Mouse (Mus musculus): ENCODE data around the gene Drp2. TPM values are rescaled to one million over a fixed set of nuclear protein-coding genes. Genes with fewer than 3 reads are reported as not detected.
A peak's percentile ranks its signal among the peaks of the same experiment; 100 is the strongest.

Drp2 gene
- polyA plus RNA-seq (2014; fragmentation: Nextera tagmentation; extraction: Ambion mirVana): 3.1 and 3.2 TPM in 2 replicates

DNA sequence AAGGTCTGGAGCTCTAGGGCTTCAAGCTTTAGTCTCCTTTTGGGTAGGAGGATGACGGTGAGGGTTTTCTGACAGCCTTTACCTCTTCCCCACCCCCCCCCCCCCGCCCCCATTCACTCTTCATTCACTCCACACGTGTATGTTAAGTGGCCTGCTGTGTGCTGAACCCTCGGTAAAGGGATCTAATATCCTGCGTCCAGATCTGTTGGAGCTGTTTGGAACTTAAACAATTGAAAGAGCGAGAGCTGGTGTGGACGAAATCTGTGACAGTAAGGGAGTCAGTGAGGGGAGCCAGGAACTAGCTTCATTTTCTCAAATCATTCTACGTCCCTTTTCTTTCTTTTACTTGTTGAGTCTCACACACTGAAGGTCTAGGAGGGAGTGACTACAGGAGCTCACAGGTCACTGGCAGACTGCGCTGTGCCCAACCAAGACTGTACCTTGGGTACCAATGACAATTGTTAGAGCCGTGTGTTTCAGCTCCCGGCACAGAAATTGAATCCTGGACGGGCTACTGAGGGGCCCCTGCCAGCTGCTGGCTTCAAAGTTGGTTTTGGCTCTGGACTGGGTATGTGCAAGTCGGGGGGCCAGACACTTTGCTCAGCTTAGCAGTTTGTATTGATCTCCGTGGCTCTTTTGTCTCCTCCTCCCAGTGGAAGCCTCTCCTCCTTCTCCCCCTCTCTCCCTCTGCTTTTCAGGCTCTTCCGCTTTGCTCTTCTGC is at the start of gene Drp2:
Gene Drp2, plus strand, starts transcription at position 689 of the 721 bp plus-strand sequence.
- H3K9me3 ChIP-seq (replicated peaks; ENCODE audit: control insufficient read depth, low read length): no peaks in the 10 kb centered on the region
- H3K4me3 ChIP-seq (ENCODE audit: low read depth, low read length): peak within 1 kb of the TSS; percentile 17
- peak within 1 kb of the TSS; percentile 46 for H3K4me2 ChIP-seq (ENCODE audit: low read depth, low read length)
- H3K4me1 ChIP-seq (ENCODE audit: control insufficient read depth, insufficient read depth, low read length): no peaks in the 10 kb centered on the region
- 31% methylated on average over 14 of the region's 15 CpGs for WGBS
- no peak within 1 kb of the TSS for H3K27ac ChIP-seq (replicated peaks; ENCODE audit: low read depth, low read length)
- DNase-seq (ENCODE audit: low spot score) (peak; percentile 17), ATAC-seq (replicated peaks; ENCODE audit: insufficient number of reproducible peaks, low FRiP score, low TSS enrichment, low read depth) (peak; percentile 34; the same call in 1 of the 2 replicates)
- no peaks in the 10 kb centered on the region for H3K27me3 ChIP-seq (ENCODE audit: control insufficient read depth, insufficient read depth, low read length)
- H3K9ac ChIP-seq (replicated peaks; ENCODE audit: low read length): peak within 1 kb of the TSS; percentile 19
- no peaks in the 10 kb centered on the region for H3K36me3 ChIP-seq (replicated peaks; ENCODE audit: control insufficient read depth, insufficient read depth, low read depth, low read length)

DNA sequence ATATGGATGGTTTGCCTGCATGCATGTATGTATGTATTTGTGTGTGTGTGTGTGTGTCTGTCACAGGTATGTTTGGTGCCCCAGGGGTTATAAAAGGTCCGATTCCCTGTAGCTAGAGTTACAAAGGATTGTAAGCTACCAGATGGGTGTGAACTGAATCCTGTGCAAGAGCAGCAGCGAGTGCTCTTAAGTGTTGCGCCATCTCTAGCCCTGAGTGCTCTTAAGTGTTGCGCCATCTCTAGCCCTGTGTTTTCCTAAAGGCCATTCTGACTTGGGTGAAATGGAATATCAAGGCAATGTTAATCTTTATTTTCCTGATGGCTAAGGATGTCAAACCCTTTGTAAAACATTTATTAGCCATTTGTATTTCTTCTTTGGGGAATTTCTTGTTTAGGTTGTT is 45.0 kb upstream of the Drp2 start:
- no peak overlapping the region for H3K4me2 ChIP-seq (ENCODE audit: low read depth, low read length)
- no peaks in the 10 kb centered on the region for H3K4me1 ChIP-seq (ENCODE audit: control insufficient read depth, insufficient read depth, low read length)
- no peaks in the 10 kb centered on the region for H3K36me3 ChIP-seq (replicated peaks; ENCODE audit: control insufficient read depth, insufficient read depth, low read depth, low read length)
- DNase-seq (ENCODE audit: low spot score): no peak
- no peak overlapping the region for H3K4me3 ChIP-seq (ENCODE audit: low read depth, low read length)
- no peak overlapping the region for H3K9ac ChIP-seq (replicated peaks; ENCODE audit: low read length)
- H3K9me3 ChIP-seq (replicated peaks; ENCODE audit: control insufficient read depth, low read length): no peaks in the 10 kb centered on the region
- H3K27ac ChIP-seq (replicated peaks; ENCODE audit: low read depth, low read length): no peak overlapping the region
- H3K27me3 ChIP-seq (ENCODE audit: control insufficient read depth, insufficient read depth, low read length): no peaks in the 10 kb centered on the region
- 83% methylated on average over 4 of the region's 4 CpGs for WGBS
- ATAC-seq (replicated peaks; ENCODE audit: insufficient number of reproducible peaks, low FRiP score, low TSS enrichment, low read depth): no peak

DNA sequence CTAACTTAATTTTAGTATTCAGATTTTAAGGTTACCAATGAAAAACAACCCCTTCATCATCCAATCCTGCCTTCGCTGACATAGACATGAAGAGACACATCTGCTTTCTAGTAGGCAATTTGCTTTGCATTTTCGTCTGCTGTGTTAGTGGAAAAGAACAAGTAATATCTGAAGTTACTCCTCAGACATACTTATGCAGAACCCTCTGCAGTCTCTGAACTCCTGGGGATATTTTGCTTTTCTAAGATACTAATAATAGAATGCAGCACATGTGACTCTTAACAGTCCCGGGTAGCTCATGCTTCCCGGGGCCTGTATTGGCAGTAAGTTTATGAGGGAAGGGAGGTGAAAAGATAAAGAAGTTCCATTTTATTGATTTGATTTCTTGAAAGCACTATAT is 42.2 kb upstream of the Drp2 start:
- H3K9me3 ChIP-seq (replicated peaks; ENCODE audit: control insufficient read depth, low read length): no peaks in the 10 kb centered on the region
- no peak overlapping the region for H3K4me2 ChIP-seq (ENCODE audit: low read depth, low read length)
- H3K36me3 ChIP-seq (replicated peaks; ENCODE audit: control insufficient read depth, insufficient read depth, low read depth, low read length): no peaks in the 10 kb centered on the region
- WGBS: 93% methylated on average over 4 of the region's 4 CpGs
- ATAC-seq (replicated peaks; ENCODE audit: insufficient number of reproducible peaks, low FRiP score, low TSS enrichment, low read depth): no peak
- no peaks in the 10 kb centered on the region for H3K27me3 ChIP-seq (ENCODE audit: control insufficient read depth, insufficient read depth, low read length)
- DNase-seq (ENCODE audit: low spot score): no peak
- no peak overlapping the region for H3K4me3 ChIP-seq (ENCODE audit: low read depth, low read length)
- no peak overlapping the region for H3K9ac ChIP-seq (replicated peaks; ENCODE audit: low read length)
- no peak overlapping the region for H3K27ac ChIP-seq (replicated peaks; ENCODE audit: low read depth, low read length)
- H3K4me1 ChIP-seq (ENCODE audit: control insufficient read depth, insufficient read depth, low read length): no peaks in the 10 kb centered on the region

DNA sequence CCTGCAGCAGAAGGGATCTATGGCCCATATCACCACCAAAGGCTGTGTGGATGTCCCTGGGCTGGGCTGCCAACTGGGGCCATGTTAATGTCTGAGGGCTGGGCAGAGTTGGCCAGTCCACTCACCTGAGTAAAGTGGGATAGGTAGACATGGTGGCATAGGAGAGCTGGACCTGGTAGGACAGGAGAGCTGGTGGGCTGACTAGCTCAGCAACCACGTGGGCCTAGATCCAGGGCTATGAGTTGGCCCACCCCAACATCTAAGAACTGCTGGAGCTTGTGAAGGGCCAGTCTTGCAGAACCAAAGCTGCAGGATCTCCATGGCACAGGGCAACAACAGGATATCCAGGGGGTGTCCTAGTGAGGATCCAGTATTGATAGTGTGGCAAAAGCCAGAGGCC is 38.9 kb upstream of the Drp2 start:
- 86% methylated on average over 1 of the region's 1 CpGs for WGBS

DNA sequence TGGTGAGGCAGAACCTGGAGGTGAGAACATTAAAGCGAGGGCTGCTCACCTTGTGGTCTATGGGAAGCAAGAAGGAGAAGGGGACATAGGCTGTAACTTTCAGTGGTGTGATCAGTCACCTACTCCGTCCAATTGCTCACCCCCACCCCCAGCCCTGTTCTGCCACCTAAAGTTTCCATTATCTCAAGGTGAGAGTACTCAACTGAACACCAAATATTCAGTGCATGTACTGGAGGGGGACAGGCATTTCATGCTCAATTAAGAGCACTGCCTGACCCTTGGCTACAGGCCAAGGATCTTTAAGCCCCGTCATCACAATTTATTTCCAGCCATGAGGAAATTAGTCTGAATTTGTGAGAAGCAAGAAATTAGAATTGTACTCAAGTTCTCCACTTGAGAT is 37.8 kb upstream of the Drp2 start:
- H3K4me2 ChIP-seq (ENCODE audit: low read depth, low read length): no peak overlapping the region
- 88% methylated on average over 3 of the region's 3 CpGs for WGBS
- no peaks in the 10 kb centered on the region for H3K36me3 ChIP-seq (replicated peaks; ENCODE audit: control insufficient read depth, insufficient read depth, low read depth, low read length)
- H3K27me3 ChIP-seq (ENCODE audit: control insufficient read depth, insufficient read depth, low read length): no peaks in the 10 kb centered on the region
- H3K4me1 ChIP-seq (ENCODE audit: control insufficient read depth, insufficient read depth, low read length): no peaks in the 10 kb centered on the region
- H3K9me3 ChIP-seq (replicated peaks; ENCODE audit: control insufficient read depth, low read length): no peaks in the 10 kb centered on the region
- no peak for DNase-seq (ENCODE audit: low spot score)
- H3K4me3 ChIP-seq (ENCODE audit: low read depth, low read length): no peak overlapping the region
- no peak for ATAC-seq (replicated peaks; ENCODE audit: insufficient number of reproducible peaks, low FRiP score, low TSS enrichment, low read depth)
- no peak overlapping the region for H3K27ac ChIP-seq (replicated peaks; ENCODE audit: low read depth, low read length)
- H3K9ac ChIP-seq (replicated peaks; ENCODE audit: low read length): no peak overlapping the region

More for the DNA sequence above, 38.9 kb upstream of the Drp2 start:
- ATAC-seq (replicated peaks; ENCODE audit: insufficient number of reproducible peaks, low FRiP score, low TSS enrichment, low read depth) (no peak), DNase-seq (ENCODE audit: low spot score) (no peak)
- H3K36me3 ChIP-seq (replicated peaks; ENCODE audit: control insufficient read depth, insufficient read depth, low read depth, low read length): no peaks in the 10 kb centered on the region
- H3K27me3 ChIP-seq (ENCODE audit: control insufficient read depth, insufficient read depth, low read length): no peaks in the 10 kb centered on the region
- H3K9ac ChIP-seq (replicated peaks; ENCODE audit: low read length): no peak overlapping the region
- no peaks in the 10 kb centered on the region for H3K9me3 ChIP-seq (replicated peaks; ENCODE audit: control insufficient read depth, low read length)
- no peak overlapping the region for H3K4me2 ChIP-seq (ENCODE audit: low read depth, low read length)
- H3K27ac ChIP-seq (replicated peaks; ENCODE audit: low read depth, low read length): no peak overlapping the region
- H3K4me1 ChIP-seq (ENCODE audit: control insufficient read depth, insufficient read depth, low read length): no peaks in the 10 kb centered on the region
- no peak overlapping the region for H3K4me3 ChIP-seq (ENCODE audit: low read depth, low read length)

DNA sequence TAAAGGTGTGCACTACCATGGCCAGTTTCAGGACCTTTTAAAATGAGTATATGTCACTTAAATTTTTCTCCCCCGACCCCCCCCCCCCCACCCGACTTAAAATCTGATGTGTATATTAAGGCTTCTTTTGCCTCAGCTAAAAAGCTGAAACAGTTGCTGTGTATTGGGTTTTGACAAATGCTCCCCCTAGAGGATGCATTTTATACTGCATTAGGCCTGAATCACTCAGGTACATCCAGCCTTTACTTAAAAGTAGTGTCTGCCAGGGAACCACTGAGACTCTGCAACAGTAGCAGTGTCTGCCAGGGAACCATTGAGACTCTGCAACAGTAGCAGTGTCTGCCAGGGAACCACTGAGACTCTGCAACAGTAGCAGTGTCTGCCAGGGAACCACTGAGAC is 33.1 kb upstream of the Drp2 start:
- no peaks in the 10 kb centered on the region for H3K4me1 ChIP-seq (ENCODE audit: control insufficient read depth, insufficient read depth, low read length)
- DNase-seq (ENCODE audit: low spot score): peak; percentile 42
- no peak overlapping the region for H3K4me3 ChIP-seq (ENCODE audit: low read depth, low read length)
- no peak for ATAC-seq (replicated peaks; ENCODE audit: insufficient number of reproducible peaks, low FRiP score, low TSS enrichment, low read depth)
- no peaks in the 10 kb centered on the region for H3K36me3 ChIP-seq (replicated peaks; ENCODE audit: control insufficient read depth, insufficient read depth, low read depth, low read length)
- WGBS: 6% methylated on average over 2 of the region's 2 CpGs
- H3K4me2 ChIP-seq (ENCODE audit: low read depth, low read length): no peak overlapping the region
- H3K9me3 ChIP-seq (replicated peaks; ENCODE audit: control insufficient read depth, low read length): no peaks in the 10 kb centered on the region
- peaks cover 2% of the 10 kb centered on the region; the same call in 1 of the 2 replicates for H3K27me3 ChIP-seq (ENCODE audit: control insufficient read depth, insufficient read depth, low read length)
- no peak overlapping the region for H3K9ac ChIP-seq (replicated peaks; ENCODE audit: low read length)
- H3K27ac ChIP-seq (replicated peaks; ENCODE audit: low read depth, low read length): no peak overlapping the region

DNA sequence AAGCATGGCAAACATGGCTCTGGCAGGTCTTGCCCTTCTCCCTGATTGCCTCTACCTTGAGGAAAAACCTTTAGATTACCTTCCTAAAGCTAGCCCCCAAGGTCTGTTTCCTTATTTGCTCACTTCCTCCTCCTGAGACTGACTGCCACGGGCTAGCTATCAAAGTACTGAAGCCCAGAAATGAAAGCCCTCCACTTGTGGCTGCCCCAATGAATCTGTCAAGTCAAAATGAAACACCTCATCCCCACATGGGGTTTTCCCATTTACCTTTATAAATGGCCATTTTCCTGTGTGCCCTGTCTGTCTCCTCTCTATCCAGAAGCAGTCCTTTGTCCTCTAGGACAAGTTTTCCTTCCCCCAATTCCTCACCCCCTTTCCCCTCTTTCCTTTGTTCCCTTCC is 30.2 kb upstream of the Drp2 start:
- 53% methylated on average over 1 of the region's 1 CpGs for WGBS
- no peak overlapping the region for H3K9ac ChIP-seq (replicated peaks; ENCODE audit: low read length)

DNA sequence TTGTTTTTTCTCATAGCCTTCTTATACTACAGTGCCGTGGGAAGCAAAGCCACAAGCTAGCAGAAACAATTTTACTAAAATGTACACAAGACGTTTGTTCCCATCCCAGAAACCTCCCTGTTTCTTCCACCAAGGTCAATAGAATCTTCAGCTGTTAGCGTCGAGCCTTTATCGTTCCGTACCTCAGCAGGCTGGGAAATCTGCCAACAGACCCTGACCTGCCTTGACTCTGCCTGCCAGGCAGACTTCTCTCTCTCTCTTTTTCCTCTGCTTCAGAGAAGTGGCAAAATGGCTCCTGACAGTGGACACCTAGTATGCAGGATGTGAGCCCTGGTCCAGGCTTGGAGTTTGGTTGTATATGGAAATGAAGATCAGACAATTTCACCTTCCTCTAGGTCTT is 19.5 kb upstream of the Drp2 start:
- Histone ChIP-seq H3K36me3 (replicated peaks; ENCODE audit: control insufficient read depth, insufficient read depth, low read depth, low read length) (no peaks in the 10 kb centered on the region), H3K27ac (replicated peaks; ENCODE audit: low read depth, low read length) (no peak overlapping the region), H3K4me2 (ENCODE audit: low read depth, low read length) (no peak overlapping the region), H3K9ac (replicated peaks; ENCODE audit: low read length) (no peak overlapping the region), H3K27me3 (ENCODE audit: control insufficient read depth, insufficient read depth, low read length) (no peaks in the 10 kb centered on the region), H3K9me3 (replicated peaks; ENCODE audit: control insufficient read depth, low read length) (no peaks in the 10 kb centered on the region), H3K4me3 (ENCODE audit: low read depth, low read length) (no peak overlapping the region), H3K4me1 (ENCODE audit: control insufficient read depth, insufficient read depth, low read length) (no peaks in the 10 kb centered on the region)
- WGBS: 89% methylated on average over 6 of the region's 6 CpGs
- DNase-seq (ENCODE audit: low spot score) (no peak), ATAC-seq (replicated peaks; ENCODE audit: insufficient number of reproducible peaks, low FRiP score, low TSS enrichment, low read depth) (no peak)

More for the DNA sequence above, 30.2 kb upstream of the Drp2 start:
- H3K4me1 ChIP-seq (ENCODE audit: control insufficient read depth, insufficient read depth, low read length): no peaks in the 10 kb centered on the region
- no peak overlapping the region for H3K4me3 ChIP-seq (ENCODE audit: low read depth, low read length)
- H3K36me3 ChIP-seq (replicated peaks; ENCODE audit: control insufficient read depth, insufficient read depth, low read depth, low read length): no peaks in the 10 kb centered on the region
- peaks cover 2% of the 10 kb centered on the region; the same call in 1 of the 2 replicates for H3K27me3 ChIP-seq (ENCODE audit: control insufficient read depth, insufficient read depth, low read length)
- no peak overlapping the region for H3K4me2 ChIP-seq (ENCODE audit: low read depth, low read length)
- DNase-seq (ENCODE audit: low spot score): no peak
- H3K9me3 ChIP-seq (replicated peaks; ENCODE audit: control insufficient read depth, low read length): no peaks in the 10 kb centered on the region
- no peak for ATAC-seq (replicated peaks; ENCODE audit: insufficient number of reproducible peaks, low FRiP score, low TSS enrichment, low read depth)
- H3K27ac ChIP-seq (replicated peaks; ENCODE audit: low read depth, low read length): no peak overlapping the region

All from embryonic facial prominence, embryonic 11.5 days (tissue).